ENCODE assay signal across 9 mouse cellular contexts in the genomic region with DNA sequence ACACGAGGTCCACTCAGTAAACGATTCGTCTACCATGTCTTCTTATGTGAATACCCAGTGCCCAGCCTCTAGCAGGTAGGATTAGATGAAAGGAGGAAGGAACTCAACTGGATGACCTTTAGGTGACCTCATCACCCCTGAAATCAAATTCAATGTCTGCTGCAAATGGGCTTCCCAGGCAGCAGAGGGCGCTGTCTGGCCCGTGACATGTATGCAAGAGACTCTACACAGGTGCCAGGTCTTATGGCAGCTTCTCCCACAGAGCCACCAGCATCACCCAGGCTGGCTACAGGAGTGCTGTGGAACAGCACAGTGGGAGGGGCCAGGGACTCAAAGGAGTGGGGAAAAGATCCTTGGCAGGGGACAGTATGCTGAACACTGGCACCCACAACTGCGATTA.
A peak's percentile ranks its signal among the peaks of the same experiment; 100 is the strongest.
DNase-seq lines count a peak whose midpoint lies in the region; ATAC-seq and TF ChIP-seq lines count a peak whose summit lies in the region.
"Had no signal": no experiment of that assay in that cellular context is flagged by ENCODE, and none has a peak within 500 bp of the region (broad histone marks: within the 10 kb centered on the region; RNA-seq: fewer than 3 reads in every experiment).

No protein-coding gene starts in this region.

- no peak for TF ChIP-seq EP300 in stomach, postnatal 0 days (optimal IDR thresholded peaks at IDR 0.05)

- no peak for DNase-seq in gastrocnemius, adult 2 months
- no peak for DNase-seq in gastrocnemius, postnatal 14 days
- DNase-seq in right cerebral cortex, postnatal 14 days = peak; percentile 27
- no peak for DNase-seq in right cerebral cortex, postnatal 4 days
- peak; percentile 70 for DNase-seq in cerebellum, adult 9-11 months
- DNase-seq in stomach, postnatal 0 days (ENCODE audit: low spot score) = no peak
- no peak for DNase-seq in limb, embryonic 10.5 days (ENCODE audit: low spot score)
- DNase-seq in adipocyte (ENCODE audit: low spot score) = no peak

- H3K27ac ChIP-seq in gastrocnemius, adult 2 months = no peak overlapping the region
- no peak overlapping the region for H3K27ac ChIP-seq in stomach, postnatal 0 days (replicated peaks)
- H3K27ac ChIP-seq in limb, embryonic 10.5 days = no peak overlapping the region
- H3K27ac ChIP-seq: stomach, embryonic 15.5 days had no signal

- ATAC-seq in stomach, postnatal 0 days (ENCODE audit: low FRiP score, low TSS enrichment) = no peak

- 44% methylated on average over 6 of the region's 6 CpGs for WGBS in stomach, postnatal 0 days
- 57% methylated on average over 6 of the region's 6 CpGs for WGBS in limb, embryonic 10.5 days

- H3K36me3 ChIP-seq in stomach, postnatal 0 days (ENCODE audit: control insufficient read depth, insufficient read depth, low read length) = no peaks in the 10 kb centered on the region
- no peaks in the 10 kb centered on the region for H3K36me3 ChIP-seq in limb, embryonic 10.5 days
- H3K36me3 ChIP-seq: stomach, embryonic 15.5 days had no signal

- TF ChIP-seq CTCF in gastrocnemius, adult 2 months (IDR thresholded peaks at IDR 0.05) = peak; percentile 27
- peak; percentile 55 for TF ChIP-seq CTCF in stomach, postnatal 0 days (IDR thresholded peaks at IDR 0.05; ENCODE audit: low read depth)

- H3K4me2 ChIP-seq in stomach, postnatal 0 days (replicated peaks; ENCODE audit: low read depth) = no peak overlapping the region
- H3K4me2 ChIP-seq: stomach, embryonic 15.5 days had no signal

- intact Hi-C loops in gastrocnemius, adult 2 months (cut with DNase I) = no loop called here
- intact Hi-C loops in gastrocnemius, postnatal 14 days (cut with DNase I; ENCODE audit: low total_unique reads) = no loop called here

- no peak overlapping the region for H3K4me3 ChIP-seq in gastrocnemius, adult 2 months
- H3K4me3 ChIP-seq in stomach, postnatal 0 days (ENCODE audit: low read depth, low read length) = no peak overlapping the region
- H3K4me3 ChIP-seq in limb, embryonic 10.5 days = no peak overlapping the region
- H3K4me3 ChIP-seq: stomach, embryonic 15.5 days had no signal

- no peaks in the 10 kb centered on the region for H3K9me3 ChIP-seq in stomach, postnatal 0 days (ENCODE audit: control insufficient read depth, low read length)
- no peaks in the 10 kb centered on the region for H3K9me3 ChIP-seq in limb, embryonic 10.5 days (replicated peaks)
- H3K9me3 ChIP-seq: stomach, embryonic 15.5 days had no signal

- no peak overlapping the region for H3K9ac ChIP-seq in stomach, postnatal 0 days (ENCODE audit: low read length)
- H3K9ac ChIP-seq: stomach, embryonic 15.5 days had no signal

- H3K27me3 ChIP-seq in stomach, postnatal 0 days (ENCODE audit: control insufficient read depth, insufficient read depth, low read length) = peaks cover 10% of the 10 kb centered on the region; the same call in 1 of the 2 replicates
- peaks cover 48% of the 10 kb centered on the region for H3K27me3 ChIP-seq in limb, embryonic 10.5 days (ENCODE audit: low read depth, poor library complexity, severe bottlenecking)

- no peaks in the 10 kb centered on the region for H3K4me1 ChIP-seq in stomach, postnatal 0 days (replicated peaks; ENCODE audit: control insufficient read depth, insufficient read depth)
- H3K4me1 ChIP-seq in limb, embryonic 10.5 days = peaks cover 9% of the 10 kb centered on the region

Comparison
In these comparisons a context has a peak if more than half of its experiments do, and no peak if none do; other contexts are left out.
1. DNase-seq: peak in right cerebral cortex, postnatal 14 days (single experiment) and cerebellum, adult 9-11 months (single experiment); none in gastrocnemius, adult 2 months (single experiment), gastrocnemius, postnatal 14 days (single experiment), right cerebral cortex, postnatal 4 days (single experiment), stomach, postnatal 0 days (single experiment), limb, embryonic 10.5 days (single experiment) and adipocyte (single experiment).